Mouse (Mus musculus): ENCODE measurements around the gene Man1c1.

Man1c1 gene

GRCm38 (mm10) chr4:134548169-134548938 is 155.7 kb downstream of the Man1c1 start:
- DNase-seq (ENCODE audit: low spot score) = no peak

- DNase-seq (ENCODE audit: low spot score) = no peak
Observed at GRCm38 (mm10) chr4:134546814-134547705, 157.0 kb downstream of the Man1c1 start.

GRCm38 (mm10) chr4:134543261-134543660 is 160.8 kb downstream of the Man1c1 start:
- peak; percentile 85 for DNase-seq (ENCODE audit: low spot score)

GRCm38 (mm10) chr4:134542726-134543125 is 161.4 kb downstream of the Man1c1 start:
- no peak for DNase-seq (ENCODE audit: low spot score)

GRCm38 (mm10) chr4:134538997-134539580 is 165.0 kb downstream of the Man1c1 start:
- DNase-seq (ENCODE audit: low spot score) = no peak

GRCm38 (mm10) chr4:134535787-134536151 is 168.3 kb downstream of the Man1c1 start:
- no peak for DNase-seq (ENCODE audit: low spot score)

- peak; percentile 90 for DNase-seq (ENCODE audit: low spot score)
Observed at GRCm38 (mm10) chr4:134534932-134535786, 168.9 kb downstream of the Man1c1 start, which contains the start of gene Mtfr1l. Mtfr1l (minus strand) TSS chr4:134535387.

GRCm38 (mm10) chr4:134534124-134534886 is 169.8 kb downstream of the Man1c1 start:
- peak; percentile 60 for DNase-seq (ENCODE audit: low spot score)

GRCm38 (mm10) chr4:134533421-134533820 is 170.7 kb downstream of the Man1c1 start:
- DNase-seq (ENCODE audit: low spot score) = no peak

- no peak for DNase-seq (ENCODE audit: low spot score)
Observed at GRCm38 (mm10) chr4:134532928-134533327, 171.2 kb downstream of the Man1c1 start.

GRCm38 (mm10) chr4:134526220-134526619 is 177.9 kb downstream of the Man1c1 start:
- DNase-seq (ENCODE audit: low spot score) = no peak

GRCm38 (mm10) chr4:134525806-134526205 is 178.3 kb downstream of the Man1c1 start:
- no peak for DNase-seq (ENCODE audit: low spot score)

GRCm38 (mm10) chr4:134523447-134523846 is 180.6 kb downstream of the Man1c1 start:
- DNase-seq (ENCODE audit: low spot score) = no peak

GRCm38 (mm10) chr4:134519281-134519680 is 184.8 kb downstream of the Man1c1 start:
- no peak for DNase-seq (ENCODE audit: low spot score)

GRCm38 (mm10) chr4:134518541-134518940 is 185.5 kb downstream of the Man1c1 start:
- no peak for DNase-seq (ENCODE audit: low spot score)

GRCm38 (mm10) chr4:134517719-134518118 is 186.4 kb downstream of the Man1c1 start:
- no peak for DNase-seq (ENCODE audit: low spot score)

- DNase-seq (ENCODE audit: low spot score) = no peak
Observed at GRCm38 (mm10) chr4:134516981-134517380, 187.1 kb downstream of the Man1c1 start.

GRCm38 (mm10) chr4:134515614-134516013 is 188.5 kb downstream of the Man1c1 start:
- no peak for DNase-seq (ENCODE audit: low spot score)

- DNase-seq (ENCODE audit: low spot score) = no peak
Observed at GRCm38 (mm10) chr4:134514309-134514930, 189.7 kb downstream of the Man1c1 start.

GRCm38 (mm10) chr4:134512798-134513197 is 191.3 kb downstream of the Man1c1 start:
- no peak for DNase-seq (ENCODE audit: low spot score)

Data from c-Kit-positive CD71-positive TER-119-positive erythroid progenitor cells, embryonic 14.5 days (primary cell).